Mouse (Mus musculus) left cerebral cortex, postnatal 36 days (tissue): ENCODE measurements around the gene Tpra1. TPM values are rescaled to one million over a fixed set of nuclear protein-coding genes. Genes with fewer than 3 reads are reported as not detected.

Experiments
- DNase-seq, 2 experiments: peaks; one replicate each; pipeline ENCODE4 v3.0.0; 2021 to 2022; ENCODE audit warnings: low spot score in 2 of 2, mixed read lengths in 1 of 2
- intact Hi-C: fragments of 180-260 bp; cut with DNase I; formaldehyde crosslinking; loops from one replicate; pipeline ENCODE4 v1.15.1; 2025
- total RNA-seq, 2 experiments: library from RNA; stranded (reverse); gene quantifications; 2 replicates each; pipeline ENCODE4 v1.2.3; 2021

Tpra1 gene
- total RNA-seq, 2 experiments from 2014 or later: 38.7 to 49.6 TPM

GRCm38 (mm10) chr6:88939281-88940089 lies 37.4 kb downstream of the Tpra1 start:
- peak; percentile 75 for DNase-seq
- intact Hi-C loops: loop anchor here (5.0 kb wide), 3 partner anchors 33 to 298 kb away; no protein-coding TSS in a partner anchor

GRCm38 (mm10) chr6:88940090-88940916 lies 38.3 kb downstream of the Tpra1 start:
- intact Hi-C loops: no loop called here
- no peak for DNase-seq

- DNase-seq: no peak
Observed at GRCm38 (mm10) chr6:88941628-88942027, 39.6 kb downstream of the Tpra1 start.

GRCm38 (mm10) chr6:88942595-88942994 lies 40.5 kb downstream of the Tpra1 start:
- intact Hi-C loops: no loop called here
- DNase-seq: no peak

More at GRCm38 (mm10) chr6:88941628-88942027, 39.6 kb downstream of the Tpra1 start:
- intact Hi-C loops: no loop called here

GRCm38 (mm10) chr6:88943666-88944065 lies 41.6 kb downstream of the Tpra1 start:
- intact Hi-C loops: no loop called here
- no peak for DNase-seq

GRCm38 (mm10) chr6:88946442-88946841 lies 44.4 kb downstream of the Tpra1 start:
- DNase-seq: no peak
- intact Hi-C loops: no loop called here

GRCm38 (mm10) chr6:88947771-88948170 lies 45.7 kb downstream of the Tpra1 start:
- no peak for DNase-seq
- intact Hi-C loops: no loop called here

GRCm38 (mm10) chr6:88956725-88957124 lies 54.7 kb downstream of the Tpra1 start:
- DNase-seq: no peak
- intact Hi-C loops: no loop called here

- intact Hi-C loops: no loop called here
- DNase-seq: no peak
Observed at GRCm38 (mm10) chr6:88957313-88957712, 55.3 kb downstream of the Tpra1 start.

GRCm38 (mm10) chr6:88957801-88958211 lies 55.8 kb downstream of the Tpra1 start:
- DNase-seq: no peak
- intact Hi-C loops: no loop called here

- no peak for DNase-seq
- intact Hi-C loops: no loop called here
Observed at GRCm38 (mm10) chr6:88958305-88958704, 56.3 kb downstream of the Tpra1 start.

- intact Hi-C loops: no loop called here
- peak; percentile 71 to 72 for DNase-seq
Observed at GRCm38 (mm10) chr6:88959834-88960233, 57.8 kb downstream of the Tpra1 start.

- intact Hi-C loops: no loop called here
- DNase-seq: no peak
Observed at GRCm38 (mm10) chr6:88960941-88961340, 58.9 kb downstream of the Tpra1 start.

Other genes with a start within 250 kb of the Tpra1 start
- 100 to 1,000 TPM; 193 to 231 TPM for gene Mgll, start 177.8 kb upstream of the Tpra1 start, total RNA-seq
- 10 to 100 TPM; 43.4 to 45.9 TPM for gene Abtb1, start 60.3 kb upstream of the Tpra1 start, total RNA-seq
- gene Podxl2, start 27.2 kb upstream of the Tpra1 start, total RNA-seq: 100 to 1,000 TPM; 181 to 221 TPM
- 1 to 10 TPM; 3.8 to 4.2 TPM for gene Mcm2, start 3.5 kb upstream of the Tpra1 start, total RNA-seq